Mouse (Mus musculus): Measurements from ENCODE around the gene Fn3krp.

Fn3krp gene

GRCm38 (mm10) chr11:121442076-121442475 lies 20.9 kb downstream of the Fn3krp start:
- no peak for DNase-seq (ENCODE audit: low read depth, low spot score)

GRCm38 (mm10) chr11:121451216-121451726 lies 30.1 kb downstream of the Fn3krp start:
- DNase-seq (ENCODE audit: low read depth, low spot score), result no peak

DNA sequence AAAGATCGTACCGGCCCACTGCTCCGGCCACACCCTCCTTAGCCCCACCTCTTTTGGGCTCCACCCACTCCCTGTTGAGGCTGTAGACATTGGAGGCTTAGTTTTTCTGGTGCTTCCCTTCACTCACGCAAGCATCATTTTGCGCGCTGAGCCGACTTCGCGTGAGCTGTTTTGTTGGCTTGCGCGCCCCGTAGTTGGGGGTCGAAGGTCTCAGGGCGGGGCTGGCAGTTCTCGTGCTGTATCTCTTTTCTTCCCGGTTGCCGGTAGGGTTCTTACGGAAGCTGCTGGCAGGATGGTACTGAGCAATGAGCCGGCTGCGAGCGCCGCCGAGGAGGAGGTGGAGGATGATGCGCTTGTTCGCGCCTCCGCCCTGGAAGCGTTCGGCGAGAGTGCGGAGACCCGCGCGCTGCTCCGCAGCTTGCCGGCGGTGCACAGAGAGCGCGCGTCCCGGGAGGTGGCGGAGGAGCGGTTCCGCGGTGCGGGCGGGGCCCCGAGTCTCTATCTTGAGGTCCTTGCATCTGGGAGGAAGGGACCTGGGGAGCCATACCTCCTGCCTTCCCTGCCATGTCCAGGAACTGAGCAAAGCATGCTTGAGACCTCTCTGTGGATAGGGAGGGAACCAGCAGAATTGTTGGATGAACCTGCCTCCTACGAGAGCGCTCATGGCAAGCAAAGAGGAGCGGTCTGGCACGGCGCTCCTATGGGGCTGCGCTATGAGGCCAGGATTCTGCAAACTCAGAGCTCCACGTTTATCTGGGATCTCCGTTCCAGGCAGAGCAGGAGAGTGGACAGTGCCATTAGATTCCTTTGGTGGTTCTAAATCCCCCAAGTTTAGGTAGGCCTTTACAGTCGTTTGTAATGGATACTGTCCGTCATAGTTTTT lies 30.8 kb downstream of the Fn3krp start, which contains the start of gene Tbcd:
Tbcd (plus strand) TSS at position 197 of the 883 bp plus-strand sequence.
- peak; percentile 98 for DNase-seq (ENCODE audit: low read depth, low spot score)

- DNase-seq (ENCODE audit: low read depth, low spot score), result peak; percentile 60
These were observed 36.7 kb downstream of the Fn3krp start for GRCm38 (mm10) chr11:121457874-121458273.

DNA sequence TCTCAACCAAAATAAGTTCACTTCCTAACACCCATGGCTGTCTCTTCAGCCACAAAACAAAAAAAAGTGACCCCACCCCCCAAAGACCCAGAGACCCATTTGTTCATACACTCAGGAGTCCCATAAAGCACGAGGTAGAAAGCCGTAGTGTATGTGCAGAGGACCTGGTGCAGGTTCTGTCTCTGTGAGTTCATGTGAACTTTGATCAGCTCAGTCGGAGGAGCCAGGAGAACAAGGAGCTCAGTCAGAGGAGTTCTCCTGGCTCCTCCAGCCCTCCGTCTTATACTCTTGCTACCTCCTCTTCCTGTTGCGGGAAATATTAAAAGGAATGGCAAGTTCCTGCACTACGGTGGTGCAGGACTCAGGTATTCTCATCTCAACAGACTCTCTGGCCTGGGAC lies 46.2 kb downstream of the Fn3krp start:
- DNase-seq (ENCODE audit: low read depth, low spot score), result no peak

- DNase-seq (ENCODE audit: low read depth, low spot score), result no peak
These were observed 53.6 kb downstream of the Fn3krp start for GRCm38 (mm10) chr11:121474831-121475230.

- peak; percentile 74 for DNase-seq (ENCODE audit: low read depth, low spot score)
These were observed 54.7 kb downstream of the Fn3krp start for GRCm38 (mm10) chr11:121475699-121476415.

DNA sequence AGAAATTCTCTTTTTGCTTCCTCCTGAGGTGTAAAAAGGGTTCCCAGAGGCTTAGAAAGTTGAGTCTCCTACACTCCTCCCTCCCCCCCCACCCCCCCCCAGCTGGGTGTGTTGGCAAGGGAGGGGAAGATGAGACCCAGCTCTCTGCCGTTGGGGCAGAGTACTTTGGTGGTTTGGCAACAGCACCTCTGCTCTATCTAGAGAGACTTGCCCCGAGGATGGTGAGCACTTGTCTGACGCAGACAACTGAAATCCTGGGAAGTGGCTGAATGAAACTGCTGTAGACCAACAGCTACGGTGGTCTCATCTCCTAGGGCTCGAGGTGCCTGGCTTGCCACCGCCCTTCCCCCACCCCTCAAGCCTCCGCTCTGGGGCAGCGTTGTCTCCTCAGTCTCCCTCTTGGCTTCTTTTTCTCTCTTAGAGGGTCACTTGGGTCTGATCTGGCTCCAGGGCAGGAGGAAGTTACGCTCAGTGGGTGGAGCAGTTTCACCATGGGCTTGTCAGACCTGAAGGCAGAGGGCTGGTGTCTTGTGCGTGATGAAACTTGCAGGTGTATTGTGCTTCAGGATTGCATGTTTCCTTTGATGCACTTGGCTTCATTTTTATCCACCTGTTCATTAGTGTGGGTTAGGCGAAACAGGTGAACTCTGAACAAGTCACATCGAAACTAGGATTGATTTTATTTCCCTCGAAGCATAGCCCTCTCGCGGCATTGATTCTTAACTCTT lies 58.4 kb downstream of the Fn3krp start:
- DNase-seq (ENCODE audit: low read depth, low spot score), result no peak
